Mouse (Mus musculus): ENCODE measurements around the gene Tnfsf10.

DNA sequence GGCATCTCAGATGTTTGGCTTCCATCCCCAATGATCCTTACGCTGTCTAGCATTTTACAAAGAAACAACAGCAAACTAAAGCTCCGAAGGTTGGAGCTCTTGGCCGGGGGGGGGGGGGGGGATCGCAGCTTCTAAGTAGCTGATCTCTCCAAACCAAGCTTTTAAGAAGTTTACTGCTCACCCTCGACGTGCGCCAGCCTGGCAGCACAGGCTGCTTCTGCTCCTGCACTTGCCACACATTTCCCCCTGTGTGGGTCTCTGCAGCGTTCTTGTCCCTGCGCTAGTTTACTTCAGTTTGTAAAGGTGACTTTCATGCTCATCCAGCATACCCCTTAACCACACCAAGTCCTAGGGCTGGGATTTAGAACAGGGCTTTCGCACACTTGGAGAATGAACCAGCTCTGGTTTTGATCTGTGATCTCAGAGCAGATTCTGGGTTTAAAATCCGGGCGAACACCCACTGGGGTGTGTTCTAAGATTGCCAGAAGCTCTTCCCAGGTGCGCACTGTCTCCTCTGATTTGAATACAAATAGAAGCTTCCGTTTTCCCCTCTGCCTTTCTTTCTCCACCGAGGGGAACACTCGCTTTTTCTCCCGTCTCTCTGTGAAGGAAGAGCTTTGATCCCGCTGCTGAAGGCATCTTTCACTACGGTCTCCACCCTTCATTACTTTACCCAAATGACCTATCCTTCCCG, 53.9 kb downstream of the Tnfsf10 start:
- TF ChIP-seq POLR2A (IDR thresholded peaks at IDR 0.05; ENCODE audit: low read depth, low read length), result no peak
- no peak for TF ChIP-seq CTCF (conservative IDR thresholded peaks at IDR 0.05; ENCODE audit: insufficient read depth, insufficient read length, low read depth, low read length)

All from kidney, adult 2 months (tissue).